Mouse (Mus musculus) lung, postnatal 25 days (tissue): ENCODE measurements at regions not wholly inside any gene's neighbourhood (a gene's known extent, or its start where the extent isn't known, plus 50 kb on each side); places are given as distances from the start of the nearest gene placed in this dataset.

ENCODE experiments used
- DNase-seq: peaks from one replicate; pipeline ENCODE4 v3.0.0; 2022; ENCODE audit warnings: low spot score

DNA sequence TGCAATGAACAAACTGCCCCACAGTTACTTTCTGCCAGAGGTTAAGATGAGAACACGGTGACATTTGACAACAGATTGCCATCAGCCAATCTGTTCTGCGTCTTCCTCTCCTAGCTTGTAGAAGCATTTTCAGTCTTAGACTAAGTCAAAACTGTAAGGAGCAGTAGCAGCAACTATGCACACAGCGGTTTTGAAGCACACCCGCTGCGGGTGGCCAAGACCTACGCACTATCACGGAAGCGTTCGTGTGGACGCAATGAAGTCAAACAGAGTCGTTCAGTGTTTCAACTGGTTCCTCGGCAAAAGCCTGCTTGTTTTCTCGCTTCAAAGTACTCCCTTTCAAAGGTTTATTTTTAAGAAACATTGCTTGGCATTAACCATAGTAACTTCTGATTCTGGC, 212.9 kb upstream of the Akirin2 start:
- DNase-seq: no peak

DNA sequence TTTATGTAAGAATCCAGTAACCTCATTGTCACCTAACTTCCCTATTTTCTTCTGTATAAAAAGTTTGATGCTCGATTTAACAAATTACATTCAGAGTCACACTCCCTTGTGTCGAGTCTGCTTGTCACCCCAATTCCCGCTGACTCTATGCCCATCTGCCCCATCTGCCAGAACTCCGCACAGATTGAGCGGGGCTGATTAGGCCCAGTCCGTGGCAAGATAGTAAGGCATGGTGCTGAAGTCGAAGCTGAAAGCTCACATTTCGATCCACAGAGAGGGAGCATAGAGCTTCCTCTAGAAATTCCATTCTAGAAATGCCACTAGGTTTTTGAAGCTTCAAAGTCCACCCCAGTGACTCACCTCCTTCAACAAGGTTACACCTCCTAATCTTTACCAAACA, 210.7 kb upstream of the Akirin2 start:
- no peak for DNase-seq

DNA sequence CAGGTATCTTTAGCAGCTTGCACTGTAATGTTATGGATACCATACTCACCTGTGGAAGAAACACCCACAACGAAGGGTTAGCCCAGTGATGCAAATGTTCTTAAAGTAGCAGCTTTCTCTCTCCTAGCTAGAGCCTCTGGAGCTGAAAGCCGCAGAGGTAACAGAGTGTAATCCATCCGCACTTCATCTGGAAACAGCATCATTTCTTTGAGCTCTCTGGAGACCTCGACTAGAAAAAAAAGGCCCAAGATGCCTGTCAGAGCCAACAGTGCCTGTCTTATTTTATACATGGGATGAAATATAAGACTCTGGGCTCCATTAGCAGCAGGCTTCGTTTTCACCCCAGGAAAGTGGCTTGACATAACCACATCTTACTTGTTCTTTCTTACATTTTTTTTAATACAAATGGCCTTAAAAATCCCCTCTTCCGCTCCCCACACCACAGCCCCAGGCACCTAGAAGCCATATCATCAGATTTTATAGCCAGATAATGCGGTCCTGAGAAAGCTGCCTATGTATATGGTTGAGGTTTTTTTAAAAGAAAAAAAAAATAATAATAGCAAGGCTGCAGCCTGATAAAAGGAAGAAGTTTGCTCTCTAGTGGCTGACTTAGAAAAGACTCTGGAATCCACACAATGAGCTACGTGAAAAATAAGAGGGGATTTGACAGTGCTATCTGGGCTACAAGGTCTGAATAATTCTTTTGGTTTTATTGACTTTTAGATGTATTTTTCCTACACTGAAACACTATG, 179.3 kb upstream of the Akirin2 start:
- no peak for DNase-seq

DNA sequence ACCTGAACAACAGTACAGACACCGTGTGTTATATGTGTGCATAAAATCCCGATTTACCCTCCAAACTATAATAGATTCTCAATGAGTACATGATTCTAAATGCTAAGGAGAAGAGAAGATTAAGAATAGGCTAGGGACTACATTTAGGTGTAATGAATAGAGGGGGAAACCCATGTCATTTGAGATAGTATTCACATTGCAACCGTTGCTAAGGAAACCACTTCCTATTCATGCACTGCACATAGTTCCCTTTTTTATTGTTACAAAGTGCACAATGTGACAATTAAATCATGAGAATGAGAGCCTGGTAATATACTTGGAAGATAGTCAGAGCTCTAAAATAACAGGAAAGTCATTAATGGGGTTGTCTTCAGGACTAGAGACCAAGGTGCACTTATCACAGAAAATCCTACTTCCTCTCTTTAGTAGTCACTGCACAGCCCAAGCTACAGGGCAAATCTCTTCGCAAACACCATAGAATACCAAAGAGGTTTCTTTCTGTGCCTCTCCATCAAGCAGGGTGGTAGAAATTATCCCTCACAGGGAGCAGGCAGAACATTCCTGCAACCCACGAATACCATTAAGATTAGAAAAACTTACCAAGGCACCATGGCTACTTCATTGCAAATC, 164.3 kb upstream of the Akirin2 start:
- DNase-seq: no peak

DNA sequence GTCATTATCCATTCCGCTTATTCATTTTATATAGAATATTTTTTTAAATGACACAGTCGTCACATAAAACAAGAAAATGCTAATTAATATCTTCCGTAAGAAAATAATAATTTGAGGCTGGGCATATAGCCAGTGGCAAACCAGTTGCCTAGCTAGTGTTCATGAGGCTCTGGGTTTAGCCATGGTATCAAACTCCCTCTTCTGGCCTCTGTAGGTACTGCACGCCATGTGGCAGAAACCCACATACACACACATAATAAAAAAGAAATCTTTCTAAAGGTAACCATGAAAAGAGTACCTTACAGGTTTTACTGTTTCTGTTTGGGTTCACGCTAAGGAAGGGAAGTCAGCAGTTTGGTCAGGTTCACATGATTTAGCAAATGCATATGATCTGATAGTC, 159.2 kb upstream of the Akirin2 start:
- no peak for DNase-seq

DNA sequence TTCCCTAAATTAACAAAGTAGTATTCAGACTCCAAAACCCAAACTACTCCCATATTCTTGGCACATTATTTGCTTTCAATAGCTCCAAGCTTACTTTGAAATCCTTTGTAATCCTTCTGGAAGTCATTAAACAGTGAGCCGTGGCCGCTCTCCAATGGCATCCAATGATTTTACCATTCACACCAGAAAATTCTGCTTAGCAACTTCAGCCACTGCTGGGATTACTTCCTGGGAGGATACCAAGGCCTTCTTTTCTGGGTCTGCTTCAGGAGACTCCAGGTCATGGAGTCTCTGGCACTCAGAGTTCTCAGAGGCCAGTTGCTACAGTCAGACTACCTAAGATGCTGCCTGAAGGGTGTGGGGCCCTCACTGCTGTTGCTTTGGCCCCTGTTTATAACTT, 147.7 kb upstream of the Akirin2 start:
- DNase-seq: no peak

DNA sequence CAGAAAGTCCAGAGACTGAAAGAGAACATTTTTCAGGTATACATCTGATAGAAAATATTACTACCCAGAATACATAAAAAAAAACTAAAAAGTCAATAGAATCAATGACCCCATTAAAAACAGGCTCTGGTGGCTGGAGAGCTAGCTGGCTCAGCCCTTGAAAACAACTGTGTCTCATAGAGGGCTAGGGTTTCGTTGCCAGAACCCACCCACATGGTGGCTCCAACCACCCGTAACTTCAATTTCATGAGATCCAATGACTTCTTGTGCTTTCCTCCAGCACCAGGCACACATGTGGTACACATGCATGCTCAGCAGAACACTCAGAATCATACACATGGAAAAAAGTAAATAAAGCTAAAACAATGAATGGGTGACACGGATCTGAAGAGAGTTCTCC, 143.6 kb upstream of the Akirin2 start:
- DNase-seq: no peak

DNA sequence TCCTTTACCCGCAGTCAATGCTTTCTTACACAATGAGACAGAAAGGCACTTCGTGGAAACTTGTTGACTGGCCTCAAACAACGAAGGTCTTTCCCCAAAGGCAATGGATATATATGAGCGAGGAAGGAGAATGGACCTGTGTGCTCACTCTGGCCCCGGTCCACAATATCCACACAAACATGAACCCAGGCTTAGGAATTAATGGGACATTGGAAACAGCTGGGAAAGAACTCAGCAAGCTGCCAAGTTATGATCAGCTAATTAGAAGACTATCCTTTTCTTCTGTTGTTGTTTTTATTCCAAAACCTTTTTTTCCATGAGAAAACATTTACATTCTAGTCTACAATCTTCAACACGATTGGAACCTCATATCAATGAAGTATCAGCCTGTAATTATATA, 129.8 kb upstream of the Akirin2 start:
- no peak for DNase-seq

DNA sequence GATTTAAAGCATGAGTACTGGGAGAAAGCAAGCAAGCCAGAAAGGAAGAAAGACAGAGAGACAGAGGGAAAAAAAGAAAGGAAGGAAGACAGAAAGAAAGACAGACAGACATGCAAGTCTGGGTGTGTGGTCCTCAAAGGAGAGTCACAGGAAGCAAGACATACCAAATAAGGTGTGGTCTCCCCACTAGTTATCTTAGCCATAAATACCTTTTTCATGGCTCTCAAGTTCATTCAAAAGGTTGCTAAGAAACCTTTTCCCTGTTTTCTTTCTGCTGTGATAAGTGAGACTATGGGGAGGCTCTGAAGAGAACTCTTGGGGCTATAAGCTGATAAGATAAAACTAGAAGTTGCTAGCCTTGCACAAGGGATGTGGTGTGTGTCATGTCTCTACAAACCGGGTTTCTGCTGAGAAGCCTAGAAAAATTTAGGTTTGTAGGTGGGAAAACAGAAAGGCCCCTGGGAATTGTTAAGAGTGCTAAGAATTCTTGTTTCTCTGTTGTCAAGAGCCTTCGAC, 126.5 kb upstream of the Akirin2 start:
- DNase-seq: no peak

DNA sequence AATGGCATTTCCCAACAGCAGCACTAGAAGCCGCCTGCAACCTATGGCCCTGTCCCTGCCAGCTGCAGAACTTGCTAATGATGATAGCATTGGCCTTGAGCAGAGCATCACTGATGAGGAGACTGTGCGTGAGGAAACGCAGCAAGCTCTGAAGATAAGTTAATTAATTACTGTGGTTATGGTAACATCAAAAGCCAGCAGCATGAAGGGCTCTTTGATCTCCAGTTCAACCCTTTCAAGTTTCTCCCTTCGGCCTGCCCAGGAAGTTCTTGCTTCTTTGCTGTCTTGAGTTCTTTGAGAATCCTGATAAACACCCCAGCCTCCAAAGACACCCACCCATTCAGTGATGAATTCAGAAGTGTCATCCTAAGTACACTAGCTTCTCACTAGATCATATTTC, 121.7 kb upstream of the Akirin2 start:
- no peak for DNase-seq

DNA sequence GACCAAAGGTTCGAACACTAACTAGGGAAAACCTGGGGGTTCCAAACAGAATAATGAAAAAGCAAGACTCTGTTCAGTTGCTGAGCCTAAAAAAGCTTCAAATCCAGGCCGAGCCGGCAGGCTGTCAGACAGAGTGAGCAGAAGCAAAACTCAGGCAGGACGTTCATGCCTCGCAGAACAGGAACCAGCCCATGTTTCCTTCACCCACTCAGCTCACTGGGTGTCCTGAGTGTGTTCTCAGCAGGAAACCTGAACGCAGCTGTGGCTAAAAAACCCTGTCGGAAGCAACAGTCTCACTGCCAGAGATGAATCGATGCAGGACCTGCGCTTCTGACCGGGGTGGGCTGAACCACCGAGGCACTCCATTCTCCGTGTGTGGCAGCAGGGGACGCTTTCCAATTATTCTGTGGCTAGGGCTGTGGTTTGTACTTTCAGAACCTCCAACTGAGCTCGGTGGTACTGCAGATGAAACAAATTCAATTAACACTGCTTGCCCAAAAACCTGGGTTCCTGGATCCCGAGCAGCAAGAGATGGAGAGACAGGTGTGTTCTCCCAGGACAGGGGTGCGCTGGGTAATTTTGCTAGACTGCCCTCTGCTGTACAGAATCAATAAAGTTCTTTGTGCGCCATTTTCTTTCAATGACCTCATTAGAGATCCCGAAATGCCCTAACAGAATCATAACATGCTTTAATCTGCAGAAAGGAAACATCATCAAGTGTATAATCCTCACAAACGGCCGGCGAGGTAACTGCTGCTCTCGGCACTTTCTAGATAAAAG, 121.1 kb upstream of the Akirin2 start:
- no peak for DNase-seq

DNA sequence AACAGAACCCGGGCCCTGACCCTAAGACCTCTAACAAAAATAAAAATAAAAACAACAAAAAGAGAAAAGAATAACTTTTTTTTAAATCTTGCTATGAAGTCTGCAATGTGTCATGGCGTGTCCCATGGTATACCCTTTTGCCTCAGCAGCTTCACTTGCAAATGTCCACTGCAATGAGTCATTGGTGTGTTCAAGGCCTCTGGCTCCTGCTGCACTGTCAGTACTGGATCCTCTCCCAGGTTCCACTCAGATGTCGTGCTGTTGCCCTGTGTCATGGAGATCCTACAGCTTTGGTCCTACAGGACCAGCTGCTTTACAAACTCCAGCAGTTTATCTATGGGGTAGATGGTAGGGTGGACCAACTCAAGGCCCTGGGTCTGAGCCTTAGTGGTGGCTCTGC, 113.4 kb upstream of the Akirin2 start:
- no peak for DNase-seq

DNA sequence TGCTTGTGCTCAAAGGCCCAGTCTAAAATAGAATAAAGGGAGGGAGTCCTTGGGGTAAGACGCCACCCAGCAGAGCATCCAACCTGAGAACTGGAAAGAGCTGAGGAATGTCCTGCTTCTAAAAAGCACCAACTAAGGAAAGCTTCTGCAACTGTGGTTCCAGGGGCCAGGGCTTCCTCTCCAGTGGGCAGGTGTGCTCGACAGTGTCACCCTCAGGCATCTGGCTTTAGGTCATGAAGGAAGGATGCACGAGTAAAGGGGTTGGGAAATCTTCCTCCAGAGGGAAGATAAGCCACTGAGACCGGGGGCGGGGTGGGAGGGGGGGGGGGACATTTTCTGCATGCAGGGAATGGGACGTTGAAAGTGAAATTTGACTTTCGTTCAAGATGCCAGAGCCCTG, 101.2 kb upstream of the Akirin2 start:
- DNase-seq: no peak

DNA sequence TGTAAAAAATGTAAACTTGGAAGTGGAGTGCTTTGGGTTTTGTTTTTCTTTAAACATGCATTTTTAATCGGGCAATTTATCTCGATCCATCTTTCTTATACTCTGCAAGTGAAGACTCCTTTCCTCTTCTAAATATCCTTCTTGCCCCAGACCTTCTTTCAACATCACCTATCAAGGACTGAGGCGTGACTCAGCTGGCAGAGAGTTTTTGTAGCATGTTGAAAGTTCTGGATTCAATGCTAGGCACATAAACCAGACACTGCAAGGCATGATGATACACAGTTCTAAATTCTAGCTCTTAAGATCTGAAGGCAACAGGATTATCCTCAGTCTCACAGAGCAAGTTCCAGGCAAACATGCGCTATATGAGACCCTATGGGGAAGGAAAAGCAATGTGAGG, 88.1 kb upstream of the Akirin2 start:
- no peak for DNase-seq

DNA sequence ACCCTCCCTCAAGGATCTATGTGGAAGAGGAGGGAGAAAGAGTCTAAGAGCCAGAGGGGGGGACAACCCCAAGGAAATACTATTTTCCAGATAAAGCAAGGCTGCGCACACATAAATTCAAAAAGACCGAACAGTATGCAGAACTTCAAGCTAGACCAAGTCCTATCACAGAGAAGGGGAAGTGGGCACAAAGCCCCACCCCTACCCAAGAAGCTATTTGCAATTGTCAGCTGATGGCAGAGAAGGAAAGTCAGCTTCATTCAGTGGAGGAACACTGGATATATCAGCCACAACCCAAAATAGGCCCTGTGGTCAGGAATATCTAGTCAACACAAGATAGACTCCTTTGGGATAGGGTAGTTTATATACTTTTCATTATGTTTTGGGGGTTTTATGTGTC, 84.9 kb upstream of the Akirin2 start:
- DNase-seq: peak; percentile 15

DNA sequence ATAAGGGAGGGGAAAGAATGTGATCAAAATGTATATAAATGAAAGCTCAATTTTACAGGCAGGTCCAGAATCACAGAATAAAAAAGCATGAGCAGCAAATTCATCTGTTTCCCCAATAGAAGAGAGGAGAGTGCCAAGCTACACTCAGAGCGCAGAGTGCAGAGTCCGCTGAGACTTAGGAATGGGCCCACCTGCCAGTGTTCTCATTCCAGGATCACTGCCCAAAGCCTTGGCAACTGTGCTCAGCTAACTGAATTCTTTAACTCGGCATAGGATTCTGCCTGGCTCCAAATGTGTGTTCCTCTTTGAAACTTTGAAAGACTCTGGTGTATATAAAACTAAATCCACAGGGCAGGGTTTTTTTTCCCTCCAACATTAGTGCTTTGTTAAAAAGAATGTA, 84.4 kb upstream of the Akirin2 start:
- no peak for DNase-seq

DNA sequence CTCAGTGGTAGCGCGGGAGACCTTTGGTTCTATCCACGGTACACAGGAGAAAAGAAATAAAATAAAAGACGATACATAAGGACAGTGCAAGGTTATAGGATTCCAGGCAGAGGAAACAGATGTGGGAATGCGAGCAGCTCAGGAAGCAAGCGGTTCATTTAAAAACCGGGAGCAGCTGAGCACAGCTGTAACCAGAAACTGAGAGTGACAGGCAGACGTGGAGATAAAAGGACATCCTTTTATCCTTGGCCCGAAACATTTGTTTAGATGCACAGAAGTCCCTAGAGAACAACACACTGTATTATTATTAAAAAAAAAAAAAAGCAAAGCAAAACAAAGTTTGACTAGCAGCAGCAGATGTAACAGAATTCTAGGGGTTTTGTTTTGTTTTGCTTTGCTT, 82.6 kb upstream of the Akirin2 start:
- peak; percentile 7 for DNase-seq

DNA sequence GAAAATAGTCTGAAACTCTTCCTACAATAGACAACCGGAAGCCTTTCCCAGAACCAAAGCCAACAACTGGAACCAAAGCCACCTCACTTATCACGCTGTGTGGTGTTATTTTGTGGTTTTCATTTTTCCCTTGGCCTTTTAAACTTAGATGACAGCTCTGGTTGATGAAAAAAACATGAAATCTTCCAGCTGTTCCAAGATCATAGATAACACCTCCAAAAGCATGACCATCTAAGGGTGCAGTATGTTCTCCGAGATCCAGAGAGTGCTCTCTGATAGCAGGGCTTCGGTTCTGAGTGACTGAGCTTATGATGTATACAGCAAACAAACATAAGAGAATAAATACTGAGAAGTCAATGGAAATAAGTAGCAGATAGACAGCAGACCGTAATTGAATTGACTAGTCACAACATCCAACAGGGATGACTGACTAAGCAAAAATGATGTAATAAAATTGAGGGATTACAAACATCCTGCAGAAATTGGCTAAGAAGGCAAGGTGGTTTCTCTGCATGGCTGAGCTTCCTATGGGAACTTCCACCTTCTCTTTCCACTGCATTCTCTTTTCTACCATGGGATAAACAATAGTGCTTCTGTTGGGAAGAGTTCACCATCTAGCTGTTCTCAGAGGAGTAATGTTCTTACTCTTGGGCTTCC, 74.8 kb upstream of the Akirin2 start:
- peak; percentile 9 for DNase-seq

DNA sequence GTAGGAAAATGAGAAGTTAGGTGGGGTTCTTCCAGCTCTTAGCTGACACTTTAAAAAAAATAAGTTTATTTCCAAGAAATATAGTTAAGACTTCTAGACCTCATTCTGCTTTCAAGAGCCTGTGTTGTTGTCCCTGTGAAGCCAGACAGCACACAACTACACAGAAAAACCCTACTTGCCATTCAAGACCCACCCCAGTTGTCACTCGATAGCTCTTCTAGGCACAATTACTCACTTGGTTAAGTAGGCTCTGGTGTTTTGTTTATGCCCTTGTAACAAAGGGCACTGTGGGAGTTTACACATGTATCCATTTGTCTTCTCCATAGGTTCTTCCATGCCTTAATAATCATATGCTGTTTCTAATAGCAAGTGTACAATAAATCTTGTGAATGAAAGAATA, 66.5 kb upstream of the Akirin2 start:
- DNase-seq: no peak

DNA sequence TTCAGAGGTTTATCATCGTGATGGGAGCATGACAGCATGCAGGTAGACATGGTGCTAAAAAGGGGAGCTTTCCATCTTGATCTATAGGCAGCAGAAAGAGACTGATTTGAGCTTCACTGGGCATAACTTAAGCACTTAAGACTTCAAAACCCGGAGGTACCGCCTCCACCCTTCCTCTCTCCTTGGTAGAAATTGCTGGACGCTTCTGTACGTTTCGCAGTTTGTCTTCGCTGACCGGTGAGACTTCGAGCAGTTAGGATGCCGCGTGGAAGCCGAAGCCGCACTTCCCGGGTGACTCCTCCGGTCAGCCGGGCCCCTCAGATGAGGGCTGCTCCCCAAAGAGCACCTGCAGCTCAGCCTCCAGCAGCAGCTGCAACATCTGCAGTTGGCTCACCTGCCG, 65.2 kb upstream of the Akirin2 start:
- no peak for DNase-seq

DNA sequence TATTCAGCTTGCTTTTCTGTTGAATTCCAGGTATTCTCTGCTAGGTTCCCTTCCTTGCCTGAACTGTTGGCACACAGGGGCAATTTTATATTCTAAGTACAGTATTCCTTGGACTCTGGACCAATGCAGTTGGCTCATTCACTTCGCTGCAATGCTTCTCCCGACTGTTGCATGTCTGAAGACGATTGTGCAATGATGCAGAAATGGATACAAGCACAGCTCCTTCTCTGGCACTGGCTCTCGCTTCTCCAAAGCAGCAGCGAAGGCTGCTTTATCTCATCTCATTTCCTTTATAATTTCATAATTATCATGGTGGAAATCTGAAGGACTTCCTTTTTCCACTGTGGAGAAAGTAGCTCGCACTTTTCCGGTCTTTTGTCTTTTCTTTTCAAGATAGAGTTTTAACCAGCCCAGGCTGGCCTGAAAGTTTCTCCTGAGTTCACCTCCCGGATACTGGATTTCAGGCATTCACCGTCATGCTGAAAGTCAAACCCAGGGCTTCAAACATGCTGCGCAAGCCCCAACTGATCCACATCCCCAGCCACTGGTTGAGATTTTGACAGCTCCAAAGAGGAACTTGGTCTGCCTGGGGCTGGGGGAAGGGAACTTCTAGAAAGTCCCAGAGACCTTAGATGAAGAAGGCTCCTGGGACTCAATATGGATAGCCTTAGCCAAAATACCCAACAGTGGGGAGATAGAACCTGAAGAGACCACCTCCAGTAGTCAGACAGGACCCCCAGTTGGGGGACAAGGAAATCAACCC, 55.6 kb upstream of the Akirin2 start:
- peak; percentile 34 for DNase-seq

DNA sequence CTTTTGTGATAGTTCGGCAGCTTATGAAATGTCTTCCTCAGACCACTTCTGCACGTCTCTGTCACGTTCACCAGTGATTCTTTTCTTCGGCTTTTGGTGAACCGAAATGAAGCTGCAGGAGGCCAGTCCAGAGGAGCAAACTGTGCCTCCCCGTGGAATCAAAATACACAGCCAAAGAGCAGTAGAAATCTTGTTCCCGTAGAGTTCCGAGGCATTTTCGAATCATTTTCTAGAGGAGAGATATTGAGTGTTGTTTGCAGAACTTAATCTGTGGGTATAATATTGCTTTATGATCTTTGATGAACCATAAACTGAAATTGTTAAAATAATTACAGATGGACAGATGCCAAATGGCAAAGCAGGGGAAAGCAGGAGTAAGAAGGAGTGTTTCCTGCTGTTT, 52.4 kb upstream of the Akirin2 start:
- DNase-seq: no peak
